Mouse (Mus musculus) embryo, embryonic 10 days (tissue): ENCODE data around the gene Anapc2.

Experiments
- DNase-seq: peaks from one replicate; pipeline ENCODE4 v3.0.0-alpha.2; 2015; ENCODE audit warnings: low spot score

The Anapc2 gene

GRCm38 (mm10) chr2:25303931-25304656 lies 31.8 kb downstream of the Anapc2 start:
- DNase-seq = no peak

DNA sequence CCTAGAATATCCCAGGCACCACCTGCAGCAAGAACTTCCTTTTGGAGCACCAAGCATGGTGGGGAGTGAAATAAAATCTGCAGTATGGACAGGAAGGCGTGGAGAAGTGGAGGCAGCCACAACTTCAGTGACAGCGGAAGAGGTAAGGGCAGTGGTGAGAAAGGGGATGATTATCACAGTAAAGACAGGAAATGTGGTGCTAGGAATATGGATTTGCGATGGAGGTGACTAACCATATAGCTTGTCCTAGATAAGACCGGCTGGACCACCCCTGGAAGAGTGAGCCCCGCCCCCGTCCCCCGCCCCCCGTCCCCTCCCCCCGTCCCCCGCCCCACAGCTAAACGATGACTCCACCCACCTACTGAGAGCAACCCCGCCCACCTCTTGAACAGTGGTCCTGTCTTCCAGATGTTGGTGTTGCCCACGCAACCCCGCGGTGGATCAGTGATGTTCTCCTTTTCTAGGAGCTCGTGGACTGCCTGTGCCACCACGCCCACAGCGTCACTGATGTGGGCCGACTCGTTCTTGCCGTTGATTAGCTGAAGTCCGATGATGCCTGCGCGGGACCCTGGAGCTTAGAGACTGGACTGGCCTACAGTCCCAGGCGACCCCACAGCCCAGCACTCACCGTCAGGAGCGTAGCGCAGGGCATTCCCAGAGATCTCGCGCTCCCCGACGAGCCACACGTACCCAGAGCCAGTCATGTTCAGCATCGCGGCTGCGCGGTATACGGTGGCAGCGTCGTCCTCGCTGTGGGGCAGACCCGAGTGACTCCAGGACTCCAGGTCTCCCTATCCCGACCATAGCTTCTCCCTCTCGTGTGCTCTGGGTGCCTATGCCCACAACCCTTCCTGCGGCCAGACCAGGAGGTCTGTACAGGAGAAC lies 32.6 kb downstream of the Anapc2 start:
- DNase-seq = peak; percentile 85

DNA sequence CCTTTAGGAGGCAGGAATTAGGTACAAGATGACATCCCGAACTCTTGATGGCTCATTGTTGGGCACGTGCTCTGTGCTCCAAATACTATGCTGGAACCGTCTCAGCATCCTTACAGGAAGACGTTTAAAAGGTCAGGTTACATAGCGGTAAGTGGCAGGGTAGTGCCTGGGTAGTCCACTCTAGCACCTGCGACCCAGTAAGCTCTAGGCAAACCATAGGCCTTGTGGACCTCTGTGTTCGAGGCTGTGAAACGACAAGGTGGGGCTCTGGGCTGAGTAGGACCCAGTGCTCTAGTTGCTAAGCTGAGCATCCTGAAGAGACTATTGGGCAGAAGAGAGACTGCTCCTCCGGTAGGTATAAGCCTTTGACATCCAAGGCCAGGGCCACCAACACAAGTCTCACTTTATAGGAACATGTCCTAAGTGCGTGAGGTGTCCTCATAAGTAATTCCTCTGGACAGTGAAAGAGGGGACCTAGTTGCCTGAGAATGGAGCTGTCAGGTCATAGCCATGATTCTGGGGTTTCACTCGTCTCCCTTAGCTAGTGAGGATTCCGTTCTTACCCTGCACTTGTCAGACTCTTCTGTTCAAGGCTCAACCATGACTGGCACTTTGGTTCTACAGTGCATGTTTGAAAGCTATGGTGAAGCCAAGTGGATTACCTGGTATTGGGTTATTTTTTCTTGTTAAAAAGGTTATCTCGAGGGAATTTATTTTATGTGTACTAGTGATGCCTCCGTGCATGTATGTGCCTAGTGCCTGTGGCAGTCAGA lies 33.5 kb downstream of the Anapc2 start:
- no peak for DNase-seq

- no peak for DNase-seq
Observed at GRCm38 (mm10) chr2:25310180-25310579, 37.9 kb downstream of the Anapc2 start.

GRCm38 (mm10) chr2:25310969-25311368 lies 38.7 kb downstream of the Anapc2 start:
- no peak for DNase-seq

DNA sequence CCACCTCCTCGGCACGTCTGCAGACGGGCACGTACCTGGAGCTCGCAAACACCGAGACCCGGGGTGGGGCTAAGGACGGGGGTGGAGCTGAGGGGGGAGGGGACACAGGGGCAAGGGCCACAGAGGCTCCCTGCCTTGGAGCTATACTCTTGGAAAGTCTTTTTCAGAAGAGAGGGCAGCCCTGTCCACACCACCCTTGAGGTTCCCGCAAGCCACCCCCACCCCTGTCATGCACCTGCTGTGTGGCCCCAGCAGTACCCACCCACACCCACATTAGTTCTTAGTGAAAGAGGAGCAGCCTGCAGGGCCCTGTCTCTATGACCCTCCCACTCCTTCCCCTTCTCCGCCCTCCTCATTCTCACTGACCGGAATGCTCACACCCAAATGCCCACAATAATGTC lies 39.2 kb downstream of the Anapc2 start:
- DNase-seq = no peak

GRCm38 (mm10) chr2:25318119-25318966 lies 46.1 kb downstream of the Anapc2 start:
- DNase-seq = no peak

GRCm38 (mm10) chr2:25318971-25319773 lies 46.9 kb downstream of the Anapc2 start, which contains the start of gene Grin1:
Gene Grin1 (minus strand): TSS chr2:25319187.
- peak; percentile 86 for DNase-seq

DNA sequence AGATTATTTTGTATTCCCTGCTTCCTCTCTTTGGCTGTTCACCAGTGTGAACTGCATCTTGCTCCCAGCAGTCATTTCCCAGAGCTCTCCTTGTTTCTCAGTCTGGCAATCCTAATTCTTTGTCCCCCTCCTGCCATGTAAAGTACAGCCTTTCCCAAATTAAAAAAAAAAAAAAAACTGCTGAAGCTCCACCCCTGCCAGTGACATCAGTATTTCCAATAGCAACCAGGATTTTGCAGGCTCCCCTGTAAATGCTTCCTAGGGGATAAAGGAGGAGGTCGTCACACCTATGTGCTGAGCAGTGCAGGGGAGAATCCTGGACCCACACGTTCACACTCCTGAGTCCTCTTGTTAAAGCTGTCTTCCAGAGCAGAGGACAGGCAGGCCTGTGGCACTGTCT lies 47.8 kb downstream of the Anapc2 start:
- DNase-seq = no peak

DNA sequence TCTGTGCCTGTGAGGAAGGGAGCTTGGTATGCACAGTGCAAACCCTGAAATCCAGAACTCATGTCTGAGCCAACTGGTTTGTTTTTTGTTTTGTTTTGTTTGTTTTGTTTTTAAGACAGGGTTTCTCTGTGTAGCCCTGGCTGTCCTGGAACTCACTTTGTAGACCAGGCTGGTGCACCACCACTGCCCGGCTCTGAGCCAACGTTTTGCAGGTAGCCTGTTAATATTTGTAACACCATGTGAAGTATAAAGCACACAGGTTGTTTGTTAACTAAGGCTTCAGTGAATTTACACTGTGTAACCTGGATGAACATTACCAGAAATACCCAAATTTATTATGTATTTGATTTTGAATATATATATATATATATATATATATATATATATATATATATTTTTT lies 53.8 kb downstream of the Anapc2 start:
- DNase-seq = no peak

DNA sequence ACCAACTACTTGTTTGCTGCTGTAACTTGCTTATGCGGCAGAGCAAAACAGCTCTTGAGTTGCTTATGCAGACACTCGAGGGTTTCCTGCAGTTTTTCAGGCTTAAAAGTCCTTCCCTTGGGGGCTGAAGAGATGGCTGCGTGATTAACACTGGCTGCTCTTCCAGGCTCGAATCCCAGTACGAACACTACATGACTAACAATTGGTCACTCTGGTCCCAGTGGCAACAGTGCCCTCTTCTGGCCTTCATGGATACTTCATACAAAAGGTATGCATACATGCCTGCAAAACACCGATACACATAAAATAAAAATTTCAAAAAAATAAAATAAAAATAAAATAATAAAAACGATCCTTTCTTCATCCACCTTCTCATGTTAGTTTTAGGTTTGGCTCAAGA lies 56.2 kb downstream of the Anapc2 start:
- DNase-seq = peak; percentile 77

DNA sequence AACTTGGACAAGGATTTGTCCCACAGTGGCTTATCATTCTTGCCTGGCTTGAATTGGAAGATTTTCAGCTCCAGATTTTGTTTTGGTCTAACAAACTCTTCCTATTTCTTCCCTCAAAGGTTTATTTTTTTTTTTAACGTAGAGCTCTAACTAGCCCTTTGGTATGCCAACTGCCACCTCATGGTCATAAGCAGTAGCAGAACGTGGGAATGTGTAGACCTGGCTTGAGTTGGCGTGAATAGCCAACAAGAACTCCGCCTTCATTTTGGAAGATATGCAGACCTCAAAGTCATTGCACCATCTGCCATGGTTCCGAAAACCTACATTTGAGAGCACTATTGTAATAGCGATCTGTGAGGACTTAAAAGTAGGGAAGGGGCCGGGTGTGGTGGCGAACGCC lies 59.2 kb downstream of the Anapc2 start:
- DNase-seq = peak; percentile 12

DNA sequence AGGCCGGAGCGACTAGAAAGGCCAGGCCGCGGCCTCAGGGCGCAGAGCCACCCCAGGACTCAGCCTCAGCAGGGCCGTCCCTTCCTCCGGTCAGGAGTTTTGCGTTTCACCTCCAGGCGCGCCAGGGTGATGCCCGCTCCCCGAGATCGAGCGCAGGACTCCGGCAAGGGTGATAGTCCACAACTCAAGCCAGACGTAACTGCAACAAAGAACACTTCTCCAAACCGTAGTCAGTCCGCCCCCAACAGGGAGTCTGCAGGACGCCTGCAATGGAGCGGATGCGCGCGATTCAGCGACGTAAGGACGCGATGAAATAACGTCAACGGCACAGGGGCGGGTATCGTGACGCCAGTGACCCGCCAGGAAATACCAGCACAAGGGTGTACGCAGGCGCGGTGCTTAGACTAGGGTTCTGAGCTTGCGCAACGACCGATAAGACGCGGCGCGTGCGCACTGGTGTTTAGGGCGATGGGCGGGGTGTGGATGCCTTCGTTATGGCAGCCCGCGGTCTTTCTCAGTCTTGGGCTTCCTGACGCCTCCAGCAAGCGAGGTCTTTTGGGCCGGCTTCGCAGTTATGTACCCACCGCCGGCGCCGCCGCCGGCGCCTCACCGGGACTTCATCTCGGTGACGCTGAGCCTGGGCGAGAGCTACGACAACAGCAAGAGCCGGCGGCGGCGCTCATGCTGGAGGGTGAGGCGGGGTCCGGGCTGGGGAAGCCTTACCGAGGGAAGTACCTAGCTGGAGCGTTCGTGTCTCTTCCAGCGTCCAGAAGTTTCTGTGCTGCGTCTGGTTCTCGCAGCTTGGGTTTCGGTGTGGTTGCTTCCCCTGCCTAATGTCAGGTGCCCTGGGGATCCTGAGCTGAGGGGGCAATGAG lies 60.2 kb downstream of the Anapc2 start, which contains the start of gene Man1b1:
Man1b1 (plus strand) TSS at position 53 of the 875 bp plus-strand sequence.
- peak; percentile 100 for DNase-seq

- DNase-seq = no peak
Observed at GRCm38 (mm10) chr2:25333569-25333968, 61.3 kb downstream of the Anapc2 start.
